Mouse (Mus musculus) kidney, adult 2 months (tissue): Measurements from ENCODE around the gene Slco1a5.
A peak's percentile ranks its signal among the peaks of the same experiment; 100 is the strongest.

Source experiments
- CTCF ChIP-seq: fragments of 200-500 bp; conservative IDR thresholded peaks from 2 replicates; pipeline ENCODE4 v1.5.1; 2011; ENCODE audit warnings: low read depth, mild to moderate bottlenecking, control low read depth, low read length, moderate library complexity, mixed read lengths; ENCODE audit not compliant: insufficient read depth, insufficient read length
- POLR2A ChIP-seq: fragments of 200-500 bp; IDR thresholded peaks from one replicate; pipeline ENCODE4 v1.6.1; 2011; ENCODE audit warnings: low read depth, low read length, control low read depth

GRCm38 (mm10) chr6:142363019-142363576 lies 40.3 kb upstream of the Slco1a5 start:
- TF ChIP-seq POLR2A = no peak
- TF ChIP-seq CTCF = peak; percentile 44; the same call in 1 of the 2 replicates
